Mouse (Mus musculus) forebrain, embryonic 13.5 days (tissue): ENCODE measurements around the gene Trim65. TPM values are rescaled to one million over a fixed set of nuclear protein-coding genes. Genes with fewer than 3 reads are reported as not detected.
"Not testable (repeated sequence)": the region's sequence is repeated elsewhere in the genome, so short reads cannot be mapped to it uniquely, and the experiment has no call there.

Experiments
- ATAC-seq: fragments of 200-750 bp; cut with Nextera tagmentation; 2 replicates; pipeline ENCODE4 v1.8.0; 2017
- H3K27ac ChIP-seq: fragments of 300-500 bp; sonication (generic); 2 replicates; pipeline ENCODE4 v1.5.1; 2015; ENCODE audit warnings: inconsistent platforms, mild to moderate bottlenecking, moderate library complexity
- H3K27me3 ChIP-seq: fragments of 300-500 bp; sonication (generic); 2 replicates; pipeline ENCODE4 v1.6.1; 2015; ENCODE audit warnings: mild to moderate bottlenecking, inconsistent platforms
- H3K36me3 ChIP-seq: fragments of 300-500 bp; sonication (generic); 2 replicates; pipeline ENCODE4 v1.6.1; 2015; ENCODE audit warnings: mild to moderate bottlenecking, inconsistent platforms; ENCODE audit not compliant: poor library complexity, severe bottlenecking
- H3K4me1 ChIP-seq: fragments of 300-500 bp; sonication (generic); 2 replicates; pipeline ENCODE4 v1.6.1; 2015; ENCODE audit warnings: inconsistent platforms
- H3K4me2 ChIP-seq: fragments of 300-500 bp; sonication (generic); 2 replicates; pipeline ENCODE4 v1.6.1; 2015; ENCODE audit warnings: inconsistent platforms, mild to moderate bottlenecking, moderate library complexity
- H3K4me3 ChIP-seq: fragments of 300-500 bp; sonication (generic); 2 replicates; pipeline ENCODE4 v1.5.1; 2015; ENCODE audit warnings: mild to moderate bottlenecking, inconsistent platforms
- H3K9ac ChIP-seq: fragments of 300-500 bp; sonication (generic); 2 replicates; pipeline ENCODE4 v1.6.1; 2015; ENCODE audit warnings: mild to moderate bottlenecking, inconsistent platforms
- H3K9me3 ChIP-seq: fragments of 300-500 bp; sonication (generic); replicated peaks from 2 replicates; pipeline ENCODE4 v1.6.1; 2016; ENCODE audit warnings: inconsistent platforms
- WGBS: fragments of 180-500 bp; shearing (Covaris S2); methylation state at CpG from one replicate; pipeline ENCODE4 v1.1.7; 2015; 5-methylcytosine and 5-hydroxymethylcytosine counted together
- polyA plus RNA-seq: library from polyadenylated mRNA; unstranded; fragments of >200 nt; fragmentation: Nextera tagmentation; extraction: Ambion mirVana; gene quantifications from 2 replicates; pipeline ENCODE4 v1.2.1, GENCODE M21; 2015

Trim65 gene
- polyA plus RNA-seq, 1 experiment from 2014 or later = 1.2 TPM

DNA sequence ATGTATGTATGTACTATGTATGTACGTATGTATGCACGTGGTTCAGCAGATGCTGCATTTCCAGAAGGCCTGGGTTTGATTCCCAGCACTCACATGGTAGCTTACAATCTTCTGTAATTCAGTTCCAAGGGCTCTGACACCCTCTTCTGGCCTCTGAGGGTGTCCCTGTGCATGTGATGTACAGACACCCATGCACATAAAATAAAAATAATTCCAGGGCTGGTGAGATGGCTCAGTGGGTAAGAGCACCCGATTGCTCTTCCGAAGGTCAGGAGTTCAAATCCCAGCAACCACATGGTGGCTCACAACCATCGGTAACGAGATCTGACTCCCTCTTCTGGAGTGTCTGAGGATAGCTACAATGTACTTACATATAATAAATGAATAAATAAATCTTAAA lies 38.0 kb downstream of the Trim65 start:
- not testable (repeated sequence) for H3K4me3 ChIP-seq, H3K4me1 ChIP-seq, H3K4me2 ChIP-seq, H3K27me3 ChIP-seq, ATAC-seq, H3K9ac ChIP-seq, H3K9me3 ChIP-seq, H3K36me3 ChIP-seq, H3K27ac ChIP-seq
- 94% methylated on average over 6 of the region's 6 CpGs for WGBS

DNA sequence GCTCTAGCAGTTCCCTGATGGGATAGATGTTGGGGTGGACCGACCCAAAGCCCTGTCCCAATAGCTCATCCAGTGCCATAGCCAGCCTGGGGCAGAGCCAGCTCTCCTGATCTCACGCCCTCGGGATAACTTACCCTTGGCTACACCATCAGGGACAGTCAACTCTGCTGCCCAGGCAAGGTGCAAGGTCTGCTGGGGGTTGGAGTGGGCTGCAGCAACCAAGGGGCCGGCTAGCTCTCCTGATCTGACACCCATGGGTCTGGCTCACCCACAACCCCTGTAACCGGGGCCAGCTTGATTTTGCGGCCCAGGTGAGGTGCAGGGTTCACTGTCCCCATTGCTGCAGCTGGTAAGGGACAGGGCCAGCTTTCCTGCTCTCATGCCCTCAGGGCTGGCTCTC lies 39.3 kb downstream of the Trim65 start:
- Histone ChIP-seq H3K36me3 (no peaks in the 10 kb centered on the region), H3K4me1 (peaks cover 8% of the 10 kb centered on the region; the same call in 1 of the 2 replicates), H3K4me2 (no peak overlapping the region), H3K9ac (no peak overlapping the region), H3K27ac (no peak overlapping the region), H3K4me3 (no peak overlapping the region), H3K27me3 (no peaks in the 10 kb centered on the region), H3K9me3 (no peaks in the 10 kb centered on the region; the same call in 1 of the 2 replicates)
- ATAC-seq = no peak
- 83% methylated on average over 6 of the region's 6 CpGs for WGBS

DNA sequence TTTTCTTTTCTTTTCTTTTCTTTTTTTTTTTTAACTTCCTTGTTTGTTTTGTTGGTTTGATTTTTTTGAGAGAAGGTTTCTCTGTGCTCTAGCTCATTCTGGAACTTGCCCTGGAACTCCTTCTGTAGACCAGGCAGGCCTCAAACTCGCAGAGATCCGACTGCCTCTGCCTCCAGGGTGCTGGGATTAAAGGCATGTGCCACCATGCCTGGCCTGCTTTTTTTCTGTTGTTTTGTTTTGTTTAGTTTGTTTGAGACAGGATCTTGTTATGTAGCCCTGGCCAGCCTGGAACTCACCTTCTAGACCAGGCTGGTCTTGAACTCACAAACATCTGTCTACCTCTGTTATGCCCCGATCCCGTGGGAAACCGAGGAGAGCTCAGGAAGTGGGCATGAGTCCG lies 41.4 kb downstream of the Trim65 start:
- Histone ChIP-seq H3K4me3 (no peak overlapping the region), H3K27me3 (no peaks in the 10 kb centered on the region), H3K9me3 (no peaks in the 10 kb centered on the region), H3K36me3 (no peaks in the 10 kb centered on the region), H3K4me2 (no peak overlapping the region), H3K4me1 (peaks cover 21% of the 10 kb centered on the region), H3K27ac (no peak overlapping the region), H3K9ac (no peak overlapping the region)
- whole genome bisulfite sequencing = 90% methylated on average over 6 of the region's 6 CpGs
- ATAC-seq = no peak

DNA sequence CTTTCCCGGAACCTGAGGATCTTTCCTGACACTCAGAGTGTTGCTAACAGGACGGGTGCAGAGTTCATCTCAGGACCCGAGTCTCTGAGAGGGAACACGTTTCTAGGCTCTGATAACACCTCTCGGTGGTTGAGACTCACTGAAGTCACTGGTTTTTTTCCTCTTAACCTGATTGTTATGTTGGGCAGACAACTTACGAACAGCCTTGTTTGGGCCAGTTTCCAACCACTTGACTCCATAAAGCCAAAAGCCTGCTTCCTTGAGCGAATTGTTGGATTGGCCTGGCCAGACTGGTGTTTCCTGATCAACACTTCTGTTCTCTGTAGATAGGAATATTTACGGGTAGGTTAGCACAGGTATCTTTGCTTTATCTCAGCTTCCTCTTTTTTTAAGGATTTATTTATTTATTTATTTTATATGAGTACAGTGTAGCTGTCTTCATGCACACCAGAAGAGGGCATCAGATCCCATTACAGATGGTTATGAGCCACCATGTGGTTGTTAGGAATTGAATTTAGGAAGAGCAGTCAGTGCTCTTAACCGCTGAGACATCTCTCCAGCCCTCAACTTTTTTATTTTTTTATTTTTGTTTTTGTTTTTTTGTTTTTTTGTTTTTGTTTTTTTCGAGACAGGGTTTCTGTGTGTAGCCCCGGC lies 42.1 kb downstream of the Trim65 start:
- H3K9ac ChIP-seq = no peak overlapping the region
- ATAC-seq = no peak
- no peak overlapping the region for H3K4me2 ChIP-seq
- WGBS = 88% methylated on average over 11 of the region's 11 CpGs
- peaks cover 21% of the 10 kb centered on the region for H3K4me1 ChIP-seq
- no peaks in the 10 kb centered on the region for H3K9me3 ChIP-seq
- no peak overlapping the region for H3K27ac ChIP-seq
- peaks cover 6% of the 10 kb centered on the region for H3K36me3 ChIP-seq
- no peaks in the 10 kb centered on the region for H3K27me3 ChIP-seq
- no peak overlapping the region for H3K4me3 ChIP-seq

DNA sequence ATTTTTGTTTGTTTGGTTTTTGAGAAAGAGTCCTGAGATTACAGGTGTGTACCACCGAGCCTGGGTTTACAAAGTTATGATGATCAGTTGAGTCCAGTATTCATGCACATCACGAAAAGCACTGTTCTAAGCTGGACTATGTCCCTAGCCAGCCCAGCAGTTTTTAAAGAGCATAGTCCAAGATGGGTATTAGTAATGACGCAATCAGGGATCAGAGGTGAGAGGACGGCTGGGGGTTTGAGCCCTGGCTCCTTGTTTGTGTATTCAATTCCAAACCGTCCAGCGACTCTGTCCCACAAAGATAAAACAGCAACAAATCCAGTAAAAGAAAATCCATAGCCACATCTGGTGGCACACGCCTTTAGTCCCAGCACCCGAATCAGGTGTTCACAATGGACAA lies 42.7 kb downstream of the Trim65 start:
- peak overlapping the region; percentile 66 for H3K4me2 ChIP-seq
- H3K27ac ChIP-seq = no peak overlapping the region
- ATAC-seq = no peak
- no peak overlapping the region for H3K4me3 ChIP-seq
- H3K9ac ChIP-seq = no peak overlapping the region
- no peaks in the 10 kb centered on the region for H3K27me3 ChIP-seq
- H3K4me1 ChIP-seq = peaks cover 21% of the 10 kb centered on the region
- 90% methylated on average over 8 of the region's 8 CpGs for WGBS
- H3K36me3 ChIP-seq = peaks cover 12% of the 10 kb centered on the region
- no peaks in the 10 kb centered on the region for H3K9me3 ChIP-seq

DNA sequence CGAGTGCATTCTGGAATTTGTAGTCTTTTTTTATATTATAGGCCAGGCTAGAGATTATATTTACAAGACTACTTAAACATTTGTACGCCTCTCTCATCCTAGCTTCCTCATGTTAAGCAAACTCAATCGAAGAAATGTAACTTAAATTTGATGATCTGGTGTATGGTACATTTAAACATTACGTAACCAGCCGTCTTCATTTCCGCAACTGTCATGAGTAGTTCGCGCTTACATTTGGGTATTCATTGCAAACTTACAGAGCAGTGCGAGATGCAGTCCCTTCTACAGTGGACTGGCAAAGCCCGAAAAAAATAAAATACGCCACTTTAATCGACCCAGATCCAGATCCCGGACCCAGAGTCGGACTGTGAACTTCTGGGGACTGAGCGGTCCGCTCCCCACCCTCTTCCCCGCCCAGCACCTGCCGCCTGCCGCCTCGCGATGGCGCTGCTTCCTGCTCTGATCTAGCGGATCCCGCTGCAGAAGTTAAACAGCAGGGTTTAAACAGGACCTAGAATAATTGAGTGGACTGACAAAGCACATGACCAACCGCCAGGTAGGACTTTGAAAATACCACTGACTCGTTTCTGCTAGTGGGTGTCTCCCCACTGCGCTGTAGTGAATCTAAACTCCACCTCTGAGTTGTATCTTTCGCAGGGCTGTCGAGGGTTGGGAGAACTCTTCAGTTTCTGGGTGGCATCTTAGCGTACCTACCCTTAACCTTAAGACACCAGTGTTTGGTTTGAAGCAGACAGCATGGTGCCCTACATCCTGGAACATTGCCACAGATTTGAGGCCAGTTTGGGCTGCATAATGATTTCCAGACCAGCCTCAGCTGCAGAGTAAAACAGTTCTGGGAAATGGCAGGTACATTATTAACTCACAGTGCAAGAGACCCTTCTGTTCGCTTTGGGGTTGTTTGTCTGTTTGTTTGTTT lies 43.5 kb downstream of the Trim65 start:
- no peaks in the 10 kb centered on the region for H3K9me3 ChIP-seq
- H3K9ac ChIP-seq = peak overlapping the region; percentile 59
- ATAC-seq = peak; percentile 82
- WGBS = 4% methylated on average over 31 of the region's 31 CpGs
- peaks cover 21% of the 10 kb centered on the region for H3K4me1 ChIP-seq
- peak overlapping the region; percentile 61 for H3K27ac ChIP-seq
- no peaks in the 10 kb centered on the region for H3K27me3 ChIP-seq
- peaks cover 18% of the 10 kb centered on the region for H3K36me3 ChIP-seq
- H3K4me2 ChIP-seq = peak overlapping the region; percentile 66
- H3K4me3 ChIP-seq = peak overlapping the region; percentile 51

DNA sequence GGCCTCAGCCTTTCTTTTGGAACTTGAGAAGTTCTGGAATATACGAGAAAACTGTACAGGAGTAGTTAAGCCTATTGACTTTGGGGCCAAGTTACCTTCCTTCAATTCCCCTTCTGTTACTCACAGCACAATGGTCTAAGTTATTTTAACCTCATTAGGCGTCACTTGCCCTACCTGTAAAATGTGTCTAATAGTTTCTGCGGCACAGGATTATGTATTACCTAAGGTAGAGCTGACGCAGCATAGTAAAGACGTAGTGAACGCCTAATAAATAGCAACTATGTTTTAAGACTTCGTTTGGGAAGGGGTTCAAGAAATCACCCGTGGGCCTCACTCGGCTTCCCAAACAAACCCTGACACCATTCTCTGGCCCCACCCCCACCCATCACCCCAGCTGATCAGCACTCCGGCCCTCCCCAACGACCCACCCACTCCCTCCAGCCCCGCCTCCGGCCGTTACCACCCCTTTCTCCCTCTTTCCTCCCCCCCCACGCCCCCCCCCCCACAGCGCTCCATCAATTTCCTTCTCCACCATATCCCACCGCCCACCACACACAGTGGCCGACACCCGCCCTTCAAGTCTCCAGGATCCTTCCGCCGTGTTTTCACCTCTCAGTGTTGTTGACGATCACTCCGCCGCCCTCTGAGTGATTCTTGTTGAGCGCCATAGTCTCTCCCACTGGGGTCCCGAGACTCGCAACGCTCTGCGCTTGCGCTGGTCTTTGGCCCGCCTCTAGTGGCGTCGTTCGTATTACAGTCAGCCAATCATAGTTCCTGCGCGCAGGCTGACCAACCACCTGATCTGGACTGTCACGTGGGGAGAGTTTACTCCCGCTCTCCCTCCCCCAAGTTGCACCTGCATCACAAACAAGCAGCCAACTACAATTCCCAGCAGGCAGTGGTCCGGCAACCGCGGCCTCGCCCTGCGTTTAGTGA lies 44.4 kb downstream of the Trim65 start, which contains the start of gene Wbp2:
Wbp2 (minus strand) TSS at position 738 of the 936 bp plus-strand sequence.
- Histone ChIP-seq H3K4me2 (peak within 1 kb of the TSS; percentile 66), H3K9me3 (no peaks in the 10 kb centered on the region), H3K4me1 (peaks cover 21% of the 10 kb centered on the region), H3K36me3 (peaks cover 27% of the 10 kb centered on the region), H3K27ac (peak within 1 kb of the TSS; percentile 82), H3K9ac (peak within 1 kb of the TSS; percentile 59), H3K27me3 (no peaks in the 10 kb centered on the region), H3K4me3 (peak within 1 kb of the TSS; percentile 51)
- 5% methylated on average over 37 of the region's 43 CpGs for WGBS
- peak; percentile 96 for ATAC-seq

DNA sequence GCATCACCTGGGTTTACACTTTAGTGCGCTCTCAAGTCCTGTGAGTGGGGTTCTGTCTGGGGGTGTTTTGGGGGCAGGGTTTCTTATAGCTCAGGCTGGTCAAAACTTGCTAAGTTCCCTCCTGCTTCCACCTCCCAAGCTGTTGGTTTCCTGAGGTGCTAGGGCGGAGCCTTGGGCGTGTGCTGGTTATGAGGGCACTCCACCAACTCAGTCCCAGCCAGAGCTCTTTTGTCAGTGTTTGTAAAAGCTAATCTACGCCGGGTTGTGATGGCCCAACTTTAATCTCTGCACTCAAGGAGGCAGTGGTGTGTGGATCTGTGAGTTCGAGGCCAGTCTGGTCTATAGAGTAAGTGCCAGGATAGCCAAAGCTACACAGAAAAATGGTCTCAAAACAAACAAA lies 46.8 kb downstream of the Trim65 start:
- Histone ChIP-seq H3K9ac (no peak overlapping the region), H3K27me3 (no peaks in the 10 kb centered on the region), H3K36me3 (peaks cover 51% of the 10 kb centered on the region), H3K4me3 (no peak overlapping the region), H3K27ac (no peak overlapping the region), H3K9me3 (no peaks in the 10 kb centered on the region), H3K4me1 (peaks cover 21% of the 10 kb centered on the region), H3K4me2 (no peak overlapping the region)
- 92% methylated on average over 6 of the region's 6 CpGs for WGBS
- no peak for ATAC-seq

DNA sequence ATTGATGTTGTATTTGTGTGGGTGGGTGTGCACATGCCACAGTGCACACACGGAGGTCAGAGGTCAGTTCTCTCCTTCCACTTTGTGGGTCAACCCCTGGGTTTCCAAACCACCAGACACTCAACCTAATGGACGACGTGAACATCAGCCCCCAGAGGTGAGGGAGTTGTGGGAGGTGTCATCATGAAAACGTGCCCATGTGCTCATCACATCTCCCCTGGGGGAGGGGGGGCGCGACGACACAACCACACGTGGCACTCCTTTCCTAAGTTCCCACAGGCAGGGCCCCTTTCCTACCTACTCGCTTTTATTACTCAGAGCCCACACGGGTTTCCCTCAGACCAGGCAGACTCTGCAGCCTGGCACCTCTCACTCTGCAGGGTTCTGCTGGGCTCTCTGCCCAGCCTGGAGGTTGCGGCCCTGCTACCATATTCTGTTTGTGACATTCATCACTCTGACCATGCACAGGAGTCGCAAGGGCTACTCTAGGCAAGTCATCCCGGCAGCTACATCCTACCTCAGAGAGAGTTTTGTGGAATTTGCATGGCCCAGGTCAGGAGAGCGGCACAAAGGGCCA lies 47.7 kb downstream of the Trim65 start:
- no peak for ATAC-seq
- 93% methylated on average over 14 of the region's 14 CpGs for WGBS

DNA sequence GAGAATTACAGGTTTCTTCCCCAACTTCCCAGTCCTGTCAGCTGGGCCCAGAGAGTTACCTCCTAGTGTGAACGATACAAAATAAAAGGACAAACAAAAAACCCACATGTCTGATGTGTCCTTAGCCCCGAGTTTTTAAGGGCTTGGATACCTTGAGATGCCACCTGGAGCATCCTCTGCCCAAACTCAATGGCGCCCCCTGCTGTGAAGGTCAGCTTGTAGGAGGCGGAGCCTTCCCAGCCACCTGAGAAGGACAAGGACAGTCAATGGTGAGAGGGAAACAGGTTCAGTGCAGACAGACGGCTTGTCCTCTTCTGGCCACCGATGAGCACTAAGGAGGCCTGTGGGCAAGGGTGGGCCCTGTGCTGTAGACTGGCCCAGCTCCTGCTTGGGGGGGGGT lies 49.8 kb downstream of the Trim65 start:
- no peak overlapping the region for H3K27ac ChIP-seq
- no peak for ATAC-seq
- WGBS = 74% methylated on average over 6 of the region's 6 CpGs
- no peak overlapping the region for H3K9ac ChIP-seq
- peaks cover 23% of the 10 kb centered on the region for H3K4me1 ChIP-seq
- H3K4me3 ChIP-seq = no peak overlapping the region
- peaks cover 57% of the 10 kb centered on the region for H3K36me3 ChIP-seq
- no peak overlapping the region for H3K4me2 ChIP-seq
- H3K27me3 ChIP-seq = no peaks in the 10 kb centered on the region
- no peaks in the 10 kb centered on the region for H3K9me3 ChIP-seq

More for the DNA sequence above, 47.7 kb downstream of the Trim65 start:
- H3K4me1 ChIP-seq = peaks cover 28% of the 10 kb centered on the region
- no peak overlapping the region for H3K27ac ChIP-seq
- H3K9ac ChIP-seq = no peak overlapping the region
- H3K4me2 ChIP-seq = no peak overlapping the region
- peaks cover 57% of the 10 kb centered on the region for H3K36me3 ChIP-seq
- no peaks in the 10 kb centered on the region for H3K27me3 ChIP-seq
- H3K9me3 ChIP-seq = no peaks in the 10 kb centered on the region
- no peak overlapping the region for H3K4me3 ChIP-seq

DNA sequence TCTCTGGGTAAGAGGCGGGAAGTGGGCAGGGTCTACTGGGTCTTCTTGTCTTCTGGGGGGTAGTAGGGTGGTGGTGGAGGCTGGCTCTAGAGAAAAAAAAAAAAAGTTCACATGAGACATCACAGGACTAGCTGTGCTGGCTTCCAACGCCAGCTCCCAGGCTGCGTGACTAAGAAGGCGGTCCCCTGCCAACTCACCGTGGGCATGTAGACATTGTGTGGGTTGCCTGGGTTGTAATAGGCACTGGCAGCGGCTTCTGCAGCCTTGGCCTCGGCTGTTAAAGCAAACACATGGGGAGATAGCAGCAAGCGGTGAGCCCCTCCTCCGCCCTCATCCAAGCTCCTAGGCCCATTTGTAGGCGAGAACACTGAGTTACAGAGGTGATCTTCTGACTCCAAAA lies 51.4 kb downstream of the Trim65 start:
- no peak for ATAC-seq
- Histone ChIP-seq H3K36me3 (peaks cover 57% of the 10 kb centered on the region), H3K4me1 (peaks cover 13% of the 10 kb centered on the region), H3K27ac (no peak overlapping the region), H3K9ac (no peak overlapping the region), H3K4me2 (no peak overlapping the region), H3K27me3 (no peaks in the 10 kb centered on the region), H3K9me3 (no peaks in the 10 kb centered on the region), H3K4me3 (no peak overlapping the region)
- WGBS = 78% methylated on average over 10 of the region's 10 CpGs
